Mouse (Mus musculus) ovary, adult 18-20 months (tissue): ENCODE measurements around the gene Zfp512b.

Experiments used
- DNase-seq: peaks from one replicate; pipeline ENCODE4 v3.0.0; 2022; ENCODE audit warnings: low spot score, mixed read lengths

Gene Zfp512b

DNA sequence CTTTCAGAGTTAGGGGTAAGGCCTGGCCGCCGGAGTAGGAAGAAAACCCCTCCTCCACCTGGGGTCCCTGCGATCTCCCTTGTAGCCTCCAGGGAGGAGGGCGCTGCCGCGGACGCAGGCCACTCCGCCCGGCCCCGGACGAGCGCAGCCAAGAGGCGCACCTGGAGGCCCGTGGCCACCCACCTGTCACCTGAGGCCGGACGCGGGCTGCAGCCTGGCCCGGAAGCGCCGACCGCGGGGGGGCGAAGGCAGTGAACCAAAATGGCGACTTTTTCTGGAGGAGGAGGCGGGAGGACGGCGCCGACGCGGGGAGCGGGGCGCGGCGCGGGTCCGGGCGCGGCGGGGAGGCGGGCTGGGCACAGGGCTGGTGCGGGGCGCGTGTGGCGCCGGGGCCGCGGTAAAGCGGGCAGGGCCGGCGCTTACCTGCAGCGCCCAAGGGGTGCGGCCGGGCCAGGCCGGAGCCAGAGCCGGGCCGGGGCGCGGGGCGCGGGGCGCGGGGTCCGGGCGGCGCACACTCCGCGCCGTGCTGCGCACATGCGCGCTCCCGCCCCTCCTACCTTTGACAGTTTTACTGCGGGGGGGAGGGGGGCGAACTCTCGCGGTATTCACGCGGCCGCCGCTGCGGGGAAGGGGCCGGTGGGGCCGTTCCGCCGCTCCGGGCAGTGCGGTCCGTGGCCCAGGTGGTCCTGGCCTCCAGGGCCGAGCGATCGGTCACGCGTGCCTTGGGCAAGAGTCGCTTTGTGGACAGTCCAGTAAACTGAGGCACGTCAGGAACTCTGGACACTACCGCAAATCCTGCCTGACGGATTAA lies at the start of gene Zfp512b:
Zfp512b (minus strand) TSS at position 573 of the 811 bp plus-strand sequence.
- peak; percentile 43 for DNase-seq

DNA sequence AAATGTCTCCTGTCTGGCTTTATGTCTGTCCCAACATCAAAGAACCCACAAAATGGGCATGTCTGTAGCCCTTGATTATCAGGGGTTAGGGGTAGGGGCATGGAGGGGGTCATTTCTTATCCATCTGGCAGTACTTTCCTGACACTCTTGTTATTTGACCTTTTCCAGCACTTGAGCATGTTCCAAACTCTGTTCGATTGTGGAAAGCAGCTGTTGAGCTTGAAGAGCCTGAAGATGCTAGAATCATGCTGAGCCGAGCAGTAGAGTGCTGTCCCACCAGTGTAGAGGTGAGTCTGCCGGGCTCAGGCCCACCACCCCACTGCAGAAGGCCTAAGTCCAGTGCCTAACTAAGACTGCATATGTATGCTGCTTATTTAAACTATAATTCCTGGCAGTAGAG lies 43.3 kb upstream of the Zfp512b start:
- DNase-seq: no peak

DNA sequence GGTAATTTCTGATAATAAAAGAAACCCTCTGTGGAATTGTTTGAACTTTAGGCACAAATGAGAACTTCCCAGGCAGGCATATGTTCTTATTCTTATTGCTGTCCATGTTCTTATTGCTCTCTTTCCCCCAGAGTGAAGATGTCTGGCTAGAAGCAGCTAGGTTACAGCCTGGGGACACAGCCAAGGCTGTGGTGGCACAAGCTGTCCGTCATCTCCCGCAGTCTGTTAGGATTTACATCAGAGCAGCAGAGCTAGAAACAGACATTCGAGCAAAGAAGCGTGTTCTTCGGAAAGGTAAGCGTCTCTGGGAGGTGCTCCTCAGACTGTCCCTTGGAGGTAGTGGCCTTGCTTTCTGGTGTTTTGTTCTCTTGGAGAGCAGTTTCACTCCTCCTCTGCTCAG lies 40.0 kb upstream of the Zfp512b start:
- no peak for DNase-seq

DNA sequence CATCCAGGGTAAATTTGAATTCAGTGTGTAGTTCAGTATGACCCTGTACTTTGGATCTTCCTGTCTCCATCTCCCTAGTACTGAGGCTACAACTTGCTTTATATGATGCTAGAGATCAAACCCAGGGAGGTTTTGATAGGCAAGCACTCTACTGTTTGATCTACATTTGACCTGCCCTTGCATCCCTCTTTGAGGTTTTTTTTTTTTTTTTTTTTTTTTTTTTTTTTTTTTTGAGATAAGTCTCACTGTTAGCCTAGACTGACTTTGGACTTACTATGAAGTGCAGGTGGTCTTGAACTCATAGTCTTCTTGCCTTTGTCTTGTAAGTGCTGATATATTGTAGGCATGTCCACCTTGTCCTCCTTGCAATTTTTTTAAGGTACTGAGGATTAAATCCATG lies 35.9 kb upstream of the Zfp512b start:
- DNase-seq: no peak

DNA sequence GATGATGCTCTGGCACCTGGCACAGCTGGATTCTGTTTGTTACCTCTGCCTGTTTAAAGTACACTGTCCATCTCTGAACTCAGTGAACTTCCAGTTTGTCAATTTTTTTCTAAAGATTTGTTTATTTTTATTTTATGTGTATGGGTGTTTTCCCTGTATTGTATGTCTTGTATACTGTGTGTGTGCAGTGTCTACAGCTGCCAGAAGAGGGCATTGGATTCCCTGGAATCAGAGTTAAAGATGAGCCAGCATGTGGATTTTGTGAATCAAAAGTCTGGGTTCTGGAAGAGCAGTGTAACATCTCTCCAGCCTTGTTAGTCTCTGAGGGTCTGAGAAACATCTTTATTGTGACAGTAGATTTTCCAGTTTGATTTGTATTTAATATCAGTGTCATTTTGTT lies 30.8 kb upstream of the Zfp512b start:
- no peak for DNase-seq

DNA sequence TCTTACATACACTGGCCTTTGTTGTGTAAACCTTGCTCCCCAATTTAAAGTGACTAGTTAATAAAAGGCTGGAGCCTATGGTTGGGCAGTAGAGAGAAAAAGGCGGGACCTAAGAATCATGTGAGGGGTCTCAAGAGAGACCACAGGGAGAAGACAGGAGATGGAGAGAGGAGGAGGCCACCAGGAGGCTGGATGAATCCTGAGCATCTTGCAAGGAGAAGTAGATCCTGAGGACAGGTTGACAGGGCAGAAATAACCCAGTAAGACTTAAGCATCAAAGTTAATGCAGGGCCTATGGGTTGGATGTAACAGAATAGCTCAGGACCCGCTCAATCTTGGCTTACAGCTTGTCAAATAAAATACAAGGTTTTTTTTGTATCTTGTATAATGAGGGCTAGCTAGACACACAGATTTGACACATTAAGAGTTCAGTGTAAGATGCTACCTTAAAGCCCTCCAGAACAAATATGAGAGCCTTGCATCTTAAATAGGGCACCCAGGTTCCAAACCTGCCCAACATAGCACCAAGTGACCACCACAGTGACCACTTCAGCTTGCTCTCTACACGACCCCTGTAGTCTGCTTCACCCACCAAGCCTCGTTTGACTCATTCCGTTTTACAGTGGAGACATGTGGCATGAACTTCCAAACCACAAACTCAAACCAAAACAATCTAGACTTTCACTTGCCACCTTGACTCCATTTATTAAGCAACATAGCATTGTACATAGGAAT lies 26.3 kb upstream of the Zfp512b start:
- DNase-seq: no peak

DNA sequence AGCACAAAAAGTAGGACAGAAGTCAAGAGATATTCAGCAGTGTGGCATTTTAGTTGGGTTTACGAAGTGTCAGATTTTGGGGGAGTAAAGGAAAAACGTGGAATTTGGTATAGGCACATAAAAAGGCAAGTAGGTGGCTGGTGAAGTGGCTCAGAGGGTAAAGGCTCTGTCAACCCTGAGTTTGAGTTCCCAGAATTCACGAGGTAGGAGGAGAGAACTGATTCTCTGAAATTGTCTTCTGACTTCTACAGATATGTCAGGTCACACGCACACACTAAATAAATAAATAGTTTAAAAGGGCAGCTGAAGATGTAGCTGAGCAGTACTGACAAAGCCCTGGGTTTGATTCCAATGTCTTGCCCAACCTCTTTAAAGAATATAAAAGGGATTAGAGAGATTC lies 9.8 kb upstream of the Zfp512b start:
- DNase-seq: no peak

DNA sequence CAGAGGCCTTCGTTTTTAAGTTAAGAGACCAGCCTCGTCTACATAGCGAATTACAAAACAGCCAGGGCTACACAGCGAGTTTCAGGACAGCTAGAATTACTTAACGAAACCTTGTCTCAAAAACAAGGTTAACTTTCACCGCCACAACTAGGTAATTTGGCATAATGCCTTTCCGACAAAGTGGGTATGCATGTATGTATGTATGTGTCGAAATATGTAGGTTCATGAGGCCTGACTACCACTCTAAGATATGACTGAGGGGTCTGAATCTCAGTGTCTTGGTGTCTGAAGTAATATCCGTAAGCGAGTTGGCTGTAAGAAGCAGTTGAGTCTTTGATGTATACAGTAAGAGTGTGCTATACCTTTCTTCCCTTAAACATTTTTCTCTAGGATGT lies 9.1 kb upstream of the Zfp512b start:
- no peak for DNase-seq

DNA sequence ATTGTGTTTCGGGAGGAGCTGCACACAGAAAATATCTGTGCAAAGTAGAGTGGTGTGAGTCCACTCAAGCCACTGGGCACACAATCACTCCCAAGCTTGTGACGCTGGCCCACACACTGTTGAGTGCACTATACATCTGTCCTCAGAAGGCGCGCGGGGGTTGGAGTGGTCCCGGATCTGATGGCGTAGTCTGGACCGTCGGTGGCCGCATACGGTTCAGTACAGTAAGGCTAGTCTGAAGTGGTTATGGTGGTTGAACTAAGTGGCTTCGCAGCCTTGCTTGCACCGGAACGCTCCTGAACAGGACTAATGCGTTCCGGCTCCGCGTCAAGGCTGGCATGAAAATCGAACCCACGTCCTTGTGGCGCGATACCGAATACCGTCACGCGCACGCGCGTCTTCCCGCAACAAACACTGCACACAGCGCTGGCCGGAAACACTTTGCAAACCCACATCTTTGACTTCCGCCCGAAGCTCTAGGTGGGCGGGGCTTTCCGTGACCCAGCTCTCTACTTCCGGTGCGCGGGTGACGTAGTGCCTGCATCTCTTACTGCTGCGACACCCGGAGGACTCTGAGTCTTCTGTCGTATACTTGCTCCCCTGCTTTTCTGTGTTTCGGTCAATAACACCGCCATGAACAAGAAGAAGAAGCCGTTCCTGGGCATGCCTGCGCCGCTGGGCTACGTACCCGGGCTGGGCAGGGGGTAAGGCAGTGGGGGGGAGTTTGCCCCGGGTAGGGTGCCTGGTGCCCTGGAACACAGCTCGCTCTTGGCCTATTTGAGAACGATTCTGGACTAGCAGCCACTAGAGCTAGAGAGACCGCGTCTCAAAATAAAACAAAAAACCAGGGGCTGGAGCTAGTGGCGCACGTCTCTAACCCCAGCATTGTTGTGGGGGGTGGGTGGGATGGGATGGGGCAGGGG lies 8.5 kb upstream of the Zfp512b start:
- peak; percentile 92 for DNase-seq

DNA sequence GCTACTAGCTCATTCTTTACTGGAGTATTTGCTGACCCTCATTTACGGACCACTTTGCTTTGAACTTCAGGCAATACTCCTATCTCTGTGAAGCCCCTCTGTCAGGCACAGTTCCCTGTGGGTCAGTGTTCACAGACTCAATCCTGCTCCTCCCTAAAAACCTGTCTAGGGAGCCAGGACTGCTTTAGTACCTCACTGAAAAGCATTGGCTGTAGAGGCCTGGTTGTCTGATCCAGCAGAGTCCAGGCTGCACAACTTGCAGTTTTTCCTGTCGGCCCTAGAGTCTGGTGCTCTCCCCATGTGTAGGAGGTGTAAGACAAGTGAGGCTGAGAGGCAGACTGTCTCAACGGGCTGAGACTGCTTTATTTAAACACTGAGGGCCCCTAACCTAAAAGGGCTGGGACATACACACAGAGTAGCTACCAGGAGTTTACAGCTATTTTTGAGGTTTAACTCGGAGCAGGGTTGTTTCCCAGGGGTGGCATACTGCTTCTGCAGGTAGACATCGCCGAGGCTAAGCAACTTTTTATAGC lies 7.7 kb upstream of the Zfp512b start:
- DNase-seq: no peak

DNA sequence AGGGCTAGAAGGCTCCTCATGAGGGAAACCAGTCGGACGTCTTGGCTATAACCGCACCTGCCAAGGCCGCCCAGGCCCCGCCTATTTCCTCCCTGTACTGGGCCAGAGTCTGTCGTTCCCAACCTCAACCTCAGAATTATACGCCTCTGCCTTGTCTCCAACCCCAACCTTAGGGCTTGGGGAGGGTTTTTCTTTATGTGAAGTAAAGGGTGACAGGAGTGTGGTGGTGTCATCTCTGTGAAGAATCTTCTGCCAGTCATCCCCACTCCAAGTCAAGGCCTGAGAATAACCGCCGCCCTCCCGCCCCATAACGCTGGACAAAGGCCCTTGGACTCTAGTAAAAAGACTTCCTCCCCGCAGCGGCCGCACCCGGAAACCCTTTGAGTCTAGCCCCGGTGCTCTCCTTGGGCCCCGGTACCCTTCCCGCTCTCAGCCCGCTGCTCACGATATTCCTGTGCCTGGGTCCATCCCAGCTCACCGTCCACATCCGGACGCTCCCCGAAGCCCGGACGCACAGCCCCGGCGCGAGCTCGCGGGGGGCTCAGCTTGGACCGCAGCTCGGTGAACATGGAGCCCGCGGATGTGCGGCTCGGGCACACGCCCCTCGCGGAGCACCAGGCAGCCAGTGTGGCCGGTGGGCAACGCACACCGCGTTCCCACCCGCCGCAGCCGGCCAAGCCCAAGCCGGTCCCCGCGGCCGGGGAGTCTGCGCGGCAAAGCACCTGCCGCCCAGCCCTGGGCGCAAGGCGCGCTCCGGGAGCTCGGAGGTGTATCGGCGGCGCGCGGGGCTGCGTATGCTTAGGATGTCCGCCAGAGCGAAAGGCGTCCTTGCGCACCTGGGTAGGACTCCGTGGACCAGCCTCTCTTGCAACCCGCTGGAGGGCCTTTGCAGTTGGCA lies 6.1 kb upstream of the Zfp512b start, which contains the start of gene Samd10:
Samd10 (minus strand) TSS at position 759 of the 898 bp plus-strand sequence.
- DNase-seq: no peak

DNA sequence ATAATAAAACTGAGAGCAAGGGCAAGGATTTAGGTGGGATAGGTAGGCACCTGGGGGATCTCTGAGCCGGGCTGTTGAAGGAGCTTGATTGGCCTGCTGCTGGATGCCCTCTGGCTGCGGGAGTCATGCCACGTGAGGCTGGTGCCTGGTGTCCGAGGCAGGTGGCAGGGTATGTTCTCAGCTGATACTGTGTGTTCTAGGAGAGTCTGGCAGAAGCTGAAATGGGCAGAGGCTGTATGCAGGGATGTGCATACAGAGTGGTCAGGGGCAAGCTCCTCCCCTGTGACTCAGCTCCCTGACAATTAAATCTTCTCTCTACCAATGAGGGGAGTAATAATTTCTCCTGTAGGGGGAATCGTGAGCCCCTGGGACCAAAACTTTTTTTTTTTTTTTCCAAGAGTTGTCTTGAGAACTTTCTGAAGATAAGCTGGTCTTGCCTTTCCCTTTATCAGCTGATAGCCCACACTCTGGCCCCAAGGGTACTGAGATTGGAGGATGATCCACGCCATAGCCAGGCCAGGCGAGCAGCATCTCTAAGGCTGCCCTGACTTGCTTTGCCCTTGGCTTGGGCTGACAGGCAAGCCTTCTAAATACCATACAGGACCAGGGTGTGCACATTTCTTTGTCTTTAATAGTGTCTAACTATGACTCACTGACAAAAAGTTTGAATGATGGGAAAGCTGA lies 4.9 kb upstream of the Zfp512b start:
- peak; percentile 52 for DNase-seq

DNA sequence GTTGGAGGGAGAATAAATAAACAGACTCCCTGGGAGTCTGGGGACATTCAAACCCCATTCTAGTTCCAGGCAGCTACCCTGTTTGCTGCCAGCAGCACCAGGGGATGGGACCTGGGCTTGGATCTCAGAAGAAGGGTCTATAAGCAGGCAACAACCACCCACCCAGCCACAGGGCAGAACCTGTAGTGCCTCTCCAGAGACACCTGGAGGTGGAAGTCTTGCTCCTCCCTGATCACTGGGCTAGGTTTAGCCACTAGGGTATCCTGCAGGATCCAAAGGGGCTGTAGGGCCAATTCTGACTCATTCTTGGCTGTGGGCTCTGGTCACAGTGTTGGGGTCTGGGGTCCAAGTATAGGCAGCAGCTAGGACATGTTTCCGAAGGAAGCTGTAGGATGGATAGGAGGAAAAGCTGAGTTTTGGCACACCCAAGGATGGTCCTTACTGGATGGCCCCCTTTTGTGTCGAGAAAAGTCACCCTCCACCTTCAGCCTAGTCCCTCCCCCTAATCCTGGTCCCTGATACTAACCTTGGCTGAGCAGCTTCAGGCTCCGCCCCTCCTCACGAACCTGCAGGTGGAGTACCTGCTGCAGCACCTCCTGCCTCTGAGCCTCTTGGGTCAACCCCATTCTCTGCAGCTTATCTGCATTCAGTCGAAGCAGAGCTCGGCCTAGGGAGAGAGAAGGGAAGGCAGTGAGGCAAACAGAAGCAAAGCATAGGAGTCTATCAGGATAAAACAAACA lies 3.8 kb upstream of the Zfp512b start:
- no peak for DNase-seq

DNA sequence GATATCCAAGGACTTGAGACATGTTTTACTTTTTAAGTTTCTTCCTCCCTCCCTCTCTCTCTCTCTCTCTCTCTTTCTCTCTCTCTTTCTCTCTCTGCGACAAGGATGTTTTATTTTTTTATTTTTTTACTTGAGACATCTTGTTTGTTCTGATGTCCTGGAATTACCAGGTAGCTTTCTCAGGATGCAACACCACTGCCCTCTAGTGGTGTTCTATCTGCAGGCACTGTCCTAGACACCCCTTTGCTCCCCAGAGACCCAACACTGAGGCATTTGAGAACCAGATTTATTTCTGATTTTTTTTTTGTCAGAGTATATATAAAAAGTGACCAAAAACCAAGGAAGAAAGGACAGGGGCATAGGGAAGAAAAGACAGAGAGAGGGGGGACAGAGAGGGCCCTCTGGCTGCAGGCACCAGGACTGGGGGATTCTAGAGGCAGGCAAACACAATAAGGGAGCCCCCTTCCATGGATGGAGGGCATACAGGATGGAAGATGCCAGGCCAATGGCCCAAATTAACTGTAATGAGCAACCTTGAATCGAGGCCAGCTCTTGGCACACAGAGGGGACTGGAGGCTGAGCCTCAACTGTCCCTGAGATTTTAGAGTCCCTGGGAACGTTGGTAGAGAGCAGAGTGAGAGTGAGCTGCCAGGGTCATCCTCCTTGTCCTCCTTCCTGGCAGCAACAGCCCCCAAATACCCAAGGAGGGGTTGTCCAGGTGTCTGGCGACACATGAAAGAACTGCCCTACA lies 2.5 kb upstream of the Zfp512b start:
- DNase-seq: peak; percentile 62

DNA sequence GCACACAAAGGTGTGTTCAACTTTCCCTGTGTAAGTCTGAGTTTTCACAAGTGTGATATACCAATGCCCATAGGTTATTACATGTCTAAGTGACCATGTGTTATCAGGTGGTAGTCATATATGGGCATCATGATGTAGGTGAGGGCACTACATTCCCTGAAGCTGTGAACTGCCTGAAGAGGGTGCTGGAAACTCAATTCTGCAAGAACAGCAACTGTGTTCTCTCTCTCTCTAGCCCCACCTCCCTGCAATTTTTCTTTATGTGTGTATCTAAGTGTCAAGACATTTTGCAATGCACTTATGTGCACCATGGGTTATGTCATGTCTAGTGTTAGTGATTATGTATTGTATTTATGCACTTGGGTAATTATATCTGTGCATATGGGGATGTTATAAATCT lies 1.3 kb upstream of the Zfp512b start:
- no peak for DNase-seq

DNA sequence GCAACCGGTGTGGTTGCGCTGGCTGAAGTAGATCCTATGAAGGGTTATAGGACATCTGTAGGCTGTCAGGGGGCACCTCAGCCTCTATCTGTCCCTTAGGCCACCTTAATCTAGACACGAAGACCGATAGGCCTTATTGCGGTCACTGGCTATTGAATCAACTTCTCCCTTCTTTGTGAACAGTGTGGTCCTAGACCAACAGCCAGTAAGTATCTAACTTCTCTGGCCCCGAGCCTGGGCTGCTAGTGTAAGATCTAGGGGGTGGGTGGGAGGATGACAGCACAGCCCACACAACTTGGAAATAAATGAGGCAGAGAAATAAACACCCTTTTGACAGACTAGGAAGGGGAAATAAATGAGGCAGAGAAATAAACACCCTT lies 429 bp upstream of the Zfp512b start:
- DNase-seq: no peak

DNA sequence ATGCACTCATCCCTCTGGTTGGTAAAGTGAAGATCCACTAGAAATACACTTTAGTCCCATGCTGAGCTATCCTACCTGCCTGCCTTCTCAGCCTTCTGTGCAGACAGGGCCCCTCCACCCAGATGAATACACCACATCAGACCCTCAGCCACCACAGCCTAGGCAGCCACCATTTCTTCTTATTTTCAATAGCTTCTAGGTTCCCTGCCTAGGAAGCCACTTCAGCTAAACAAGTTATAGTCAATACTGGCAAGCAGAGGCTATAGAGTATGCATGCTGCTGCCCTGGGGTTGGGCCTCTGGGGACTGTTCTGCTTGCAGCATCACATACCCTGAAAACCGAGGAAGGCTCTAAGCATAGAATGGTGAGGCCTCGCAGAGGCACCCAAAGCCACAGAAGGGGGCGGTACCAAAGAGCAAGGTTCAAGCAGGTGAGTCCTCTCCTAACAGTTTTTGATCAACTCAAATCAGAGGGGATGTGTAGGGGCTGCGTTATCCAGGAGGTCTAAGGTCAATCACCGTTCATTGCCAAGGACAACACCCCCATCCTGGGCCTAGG lies 996 bp downstream of the Zfp512b start, which contains the start of gene Prpf6:
Prpf6 (plus strand) TSS at position 341 of the 558 bp plus-strand sequence.
- no peak for DNase-seq

DNA sequence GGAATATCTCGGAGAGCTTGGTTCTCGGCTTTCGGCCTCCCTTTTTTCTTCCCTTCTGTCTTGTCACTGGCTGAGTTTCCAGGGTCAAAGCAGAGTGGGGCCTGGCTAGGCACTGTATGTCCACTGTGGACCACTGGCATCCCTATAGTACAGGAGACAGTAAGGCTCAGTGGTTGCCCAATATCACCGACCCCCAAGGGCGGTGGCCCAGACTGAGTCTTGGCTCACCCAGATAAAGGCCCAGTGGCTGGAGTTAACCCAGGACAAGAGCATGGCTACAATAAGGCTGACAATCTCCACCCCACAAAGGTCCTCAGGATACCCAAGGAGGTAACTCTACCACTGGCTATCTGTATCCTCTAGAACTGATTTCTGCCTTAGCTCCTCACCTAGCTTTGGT lies 2.1 kb downstream of the Zfp512b start:
- no peak for DNase-seq

DNA sequence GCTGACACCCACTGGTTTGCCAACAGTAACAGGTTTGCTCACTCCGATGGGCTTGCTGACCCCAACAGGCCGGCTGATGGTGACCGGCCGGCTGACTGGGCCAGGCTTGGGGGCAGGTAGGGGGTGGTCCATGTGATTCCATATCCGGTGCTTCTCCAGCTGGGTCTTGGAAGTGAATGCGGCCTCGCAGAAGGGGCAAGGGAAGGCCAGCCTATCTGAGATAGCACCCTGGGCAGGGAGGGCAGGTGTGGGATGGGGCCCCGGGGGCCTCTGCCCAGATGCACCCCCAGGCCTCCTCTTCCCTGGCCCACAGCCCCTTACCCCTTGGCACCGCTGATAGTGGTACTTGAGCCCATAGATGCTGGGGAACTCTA lies 2.9 kb downstream of the Zfp512b start:
- no peak for DNase-seq
